In the genomic region with DNA sequence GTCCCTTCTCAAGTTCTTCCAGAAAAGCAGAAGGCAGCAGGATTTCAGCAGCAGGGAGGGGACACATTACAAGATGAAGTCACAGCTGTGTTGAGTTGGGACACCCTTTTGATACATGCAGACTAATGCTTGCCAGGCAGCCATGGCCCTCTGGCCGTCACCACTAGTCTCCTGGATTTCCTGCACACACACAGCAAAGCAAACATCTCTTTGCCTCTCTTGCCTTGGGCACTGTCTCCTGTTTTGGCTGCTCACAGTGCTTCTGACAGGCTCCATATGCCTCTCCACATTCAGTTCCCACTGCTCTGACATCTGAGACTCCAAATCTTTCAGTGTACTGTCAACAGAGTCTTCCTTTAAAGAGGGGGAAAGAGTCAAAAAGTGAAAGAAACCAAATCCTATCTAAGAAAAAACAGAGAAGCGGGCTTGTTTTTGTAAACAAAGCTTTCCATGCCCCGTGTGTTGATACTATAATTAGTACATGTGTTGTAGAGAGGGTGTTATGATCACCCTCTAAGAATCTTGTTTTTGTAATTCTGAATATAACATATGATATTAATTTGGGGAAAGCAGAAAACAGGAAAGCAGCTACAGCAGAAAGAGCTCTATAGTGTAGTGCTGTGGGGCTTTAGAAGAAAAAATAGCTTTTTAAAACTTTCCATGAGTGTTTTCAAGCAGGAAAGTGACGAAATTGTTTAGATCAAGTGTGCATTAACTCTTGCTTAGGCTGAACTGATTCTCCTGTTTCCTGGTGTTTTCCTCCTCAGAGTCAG, we compare ENCODE assay signal across 9 mouse cellular contexts.
DNase-seq lines count a peak whose midpoint lies in the region; ATAC-seq and TF ChIP-seq lines count a peak whose summit lies in the region.
"Had no signal": no experiment of that assay in that cellular context is flagged by ENCODE, and none has a peak within 500 bp of the region (broad histone marks: within the 10 kb centered on the region; RNA-seq: fewer than 3 reads in every experiment).

No protein-coding gene starts in this region.

- TF ChIP-seq POLR2A in lung, adult 2 months (IDR thresholded peaks at IDR 0.05; ENCODE audit: borderline replicate concordance, extremely low read depth, low read depth, low read length): no peak

- no peak for ATAC-seq in kidney, embryonic 15.5 days (replicated peaks; ENCODE audit: low FRiP score)
- peak; percentile 66; the same call in 1 of the 2 replicates for ATAC-seq in heart, embryonic 12.5 days (ENCODE audit: insufficient number of reproducible peaks, low FRiP score)
- no peak for ATAC-seq in CD4-positive, CD25-positive, alpha-beta regulatory T cell, adult 4 months

- no peaks in the 10 kb centered on the region for H3K27me3 ChIP-seq in kidney, embryonic 15.5 days
- no peaks in the 10 kb centered on the region for H3K27me3 ChIP-seq in heart, embryonic 12.5 days (replicated peaks)

- WGBS in kidney, embryonic 15.5 days: 38% methylated on average over 4 of the region's 4 CpGs
- WGBS in heart, embryonic 12.5 days: 20% methylated on average over 4 of the region's 4 CpGs
- 21% methylated on average over 4 of the region's 4 CpGs for WGBS in lung, adult 2 months

- TF ChIP-seq CTCF in lung, adult 2 months (IDR thresholded peaks at IDR 0.05; ENCODE audit: insufficient read depth, low read length): no peak

- no peak overlapping the region for H3K4me2 ChIP-seq in kidney, embryonic 15.5 days
- H3K4me2 ChIP-seq in heart, embryonic 12.5 days: no peak overlapping the region

- no peak overlapping the region for H3K4me3 ChIP-seq in kidney, embryonic 15.5 days (replicated peaks)
- H3K4me3 ChIP-seq in heart, embryonic 12.5 days: no peak overlapping the region
- H3K4me3 ChIP-seq in lung, adult 2 months (replicated peaks; ENCODE audit: extremely low read depth, low read depth, low read length): no peak overlapping the region
- H3K4me3 ChIP-seq: megakaryocyte, embryonic 14.5 days had no signal

- H3K4me1 ChIP-seq in kidney, embryonic 15.5 days: no peaks in the 10 kb centered on the region
- 0 out of 2 replicates have a peak, but pooled peaks cover 3% of the 10 kb centered on the region for H3K4me1 ChIP-seq in heart, embryonic 12.5 days (replicated peaks)
- H3K4me1 ChIP-seq in lung, adult 2 months (ENCODE audit: control insufficient read depth, insufficient read depth, low read length): no peaks in the 10 kb centered on the region
- H3K4me1 ChIP-seq: megakaryocyte, embryonic 14.5 days had no signal

- DNase-seq in kidney, adult 11 months: no peak
- peak; percentile 26 for DNase-seq in embryo, embryonic 9.5 days (ENCODE audit: extremely low spot score)
- peak; percentile 20 for DNase-seq in lung, adult 2 months
- no peak for DNase-seq in T-cell, adult 2 months (ENCODE audit: low spot score)
- DNase-seq in adrenal gland, adult 18-20 months (ENCODE audit: low spot score in 2 of 2): no peak

- H3K36me3 ChIP-seq in kidney, embryonic 15.5 days: no peaks in the 10 kb centered on the region
- H3K36me3 ChIP-seq in heart, embryonic 12.5 days: no peaks in the 10 kb centered on the region

- no peaks in the 10 kb centered on the region for H3K9me3 ChIP-seq in kidney, embryonic 15.5 days (replicated peaks)
- H3K9me3 ChIP-seq in heart, embryonic 12.5 days (replicated peaks): no peaks in the 10 kb centered on the region

- 0 out of 2 replicates have a peak overlapping the region, but pooled peaks have one; percentile 1 for H3K27ac ChIP-seq in kidney, embryonic 15.5 days
- H3K27ac ChIP-seq in heart, embryonic 12.5 days (ENCODE audit: poor library complexity, severe bottlenecking): no peak overlapping the region

- no peak overlapping the region for H3K9ac ChIP-seq in kidney, embryonic 15.5 days
- H3K9ac ChIP-seq in heart, embryonic 12.5 days: no peak overlapping the region

Comparison
In these comparisons a context has a peak if more than half of its experiments do, and no peak if none do; other contexts are left out.
1. DNase-seq: peak in embryo, embryonic 9.5 days (single experiment) and lung, adult 2 months (single experiment); none in kidney, adult 11 months (single experiment), T-cell, adult 2 months (single experiment) and adrenal gland, adult 18-20 months (0 of 2).